Mouse (Mus musculus) right cerebral cortex, postnatal 36 days (tissue): ENCODE measurements around the gene Gpr27.
A peak's percentile ranks its signal among the peaks of the same experiment; 100 is the strongest.

Source experiments
- DNase-seq, 2 experiments: peaks; one replicate each; pipeline ENCODE4 v3.0.0; 2022; ENCODE audit warnings: low spot score in 2 of 2, mixed read lengths in 1 of 2

Gene Gpr27

DNA sequence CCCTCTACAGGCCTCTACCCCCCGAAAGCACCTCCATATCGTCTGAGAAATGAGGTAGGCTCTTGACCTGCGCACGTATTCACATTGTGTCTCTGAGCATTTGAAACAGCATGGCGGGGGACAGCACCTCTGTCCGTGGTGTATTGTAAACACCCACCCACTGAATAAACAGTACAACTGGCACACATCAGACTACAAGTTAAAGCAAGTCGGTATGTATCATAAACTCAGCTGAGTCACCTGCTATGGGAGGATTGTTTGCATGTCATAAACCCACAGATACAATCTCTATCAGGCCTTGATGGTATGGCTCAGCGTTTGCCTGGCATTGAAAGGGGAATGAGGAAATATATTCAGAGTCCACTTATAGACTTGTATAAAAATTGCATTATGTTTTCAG lies 15.2 kb upstream of the Gpr27 start:
- DNase-seq: no peak

DNA sequence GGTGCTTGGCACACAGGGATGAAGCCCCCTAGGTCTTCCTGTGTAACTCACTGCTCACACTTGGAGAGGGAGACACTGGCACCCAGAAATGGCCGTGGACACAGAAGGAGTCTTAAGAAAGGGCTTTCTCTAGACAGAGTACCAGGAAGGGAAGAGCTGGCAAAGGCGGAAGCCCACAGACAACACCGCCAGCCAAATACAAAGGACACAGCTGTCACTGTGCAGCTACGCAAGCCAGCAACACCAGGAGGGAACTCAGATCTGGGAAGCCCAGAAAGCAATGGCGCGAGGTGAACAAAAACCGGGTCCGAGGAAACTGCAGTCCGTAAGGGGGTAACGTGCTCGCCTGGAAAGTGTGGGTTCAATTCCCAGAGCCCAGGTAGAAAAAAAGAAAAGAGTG lies 14.4 kb upstream of the Gpr27 start:
- no peak for DNase-seq

DNA sequence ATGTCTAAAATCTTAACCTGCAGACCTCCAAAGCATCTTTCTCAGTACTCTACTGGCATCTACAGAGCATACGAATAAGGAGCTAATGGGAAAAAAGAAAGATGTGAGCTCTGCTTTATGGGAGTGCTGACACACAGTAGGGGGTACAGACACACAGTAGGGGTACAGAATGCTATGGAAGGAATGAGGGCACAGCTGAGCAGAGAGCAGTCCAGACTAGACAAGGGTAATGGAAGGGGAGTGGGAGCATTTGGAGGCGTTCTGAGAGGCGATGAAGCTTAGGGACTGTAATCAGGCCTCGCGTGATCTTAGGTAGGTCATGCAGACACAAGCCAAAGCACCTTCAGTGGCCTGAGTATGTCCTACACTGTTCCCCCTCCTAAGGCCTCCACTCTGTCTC lies 8.5 kb upstream of the Gpr27 start:
- DNase-seq: no peak

DNA sequence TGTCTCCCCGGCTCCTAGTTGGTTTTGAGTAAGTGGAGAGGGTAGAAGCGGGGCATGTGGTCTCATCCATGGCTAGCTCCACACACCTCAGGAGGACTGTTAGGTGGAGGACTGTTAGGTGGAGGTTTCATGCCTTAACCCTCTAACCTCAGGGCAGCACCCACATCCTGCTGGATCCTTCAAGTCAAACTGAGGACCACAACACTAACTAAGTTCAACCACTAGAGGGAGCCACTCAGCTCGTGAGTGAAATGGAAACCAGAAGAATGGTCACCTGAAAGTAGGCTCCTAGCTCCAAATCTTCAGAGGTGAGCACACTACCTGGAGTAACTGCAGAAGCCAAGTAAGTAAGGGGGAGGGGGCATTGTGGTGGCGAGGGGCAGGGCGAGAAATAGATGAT lies 7.6 kb upstream of the Gpr27 start:
- no peak for DNase-seq

DNA sequence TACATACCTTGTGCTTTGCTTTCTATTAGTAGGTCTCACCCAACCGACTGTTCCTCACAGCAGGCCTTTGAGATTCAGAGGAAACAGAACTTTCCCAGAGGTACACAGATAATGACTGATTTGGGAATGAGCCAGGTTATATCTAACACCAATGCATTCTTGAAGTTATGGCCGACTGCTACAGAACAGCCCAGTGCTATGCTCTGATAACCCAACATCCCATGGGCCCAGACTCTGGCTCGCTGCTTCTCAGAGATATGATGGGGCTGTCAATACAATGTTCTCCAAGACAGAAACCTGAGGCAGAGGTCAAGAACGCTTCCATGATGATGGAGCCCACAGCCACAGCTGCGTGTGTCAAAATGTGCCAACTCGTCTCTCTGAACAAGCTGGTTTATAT lies 4.0 kb upstream of the Gpr27 start:
- no peak for DNase-seq

GRCm38 (mm10) chr6:99691666-99692205 lies 743 bp upstream of the Gpr27 start:
- no peak for DNase-seq

GRCm38 (mm10) chr6:99692916-99693841 lies 700 bp downstream of the Gpr27 start:
- DNase-seq: peak in 1 of 2 experiments; percentile 16

- no peak for DNase-seq
Observed at GRCm38 (mm10) chr6:99700484-99700883, 8.0 kb downstream of the Gpr27 start.

DNA sequence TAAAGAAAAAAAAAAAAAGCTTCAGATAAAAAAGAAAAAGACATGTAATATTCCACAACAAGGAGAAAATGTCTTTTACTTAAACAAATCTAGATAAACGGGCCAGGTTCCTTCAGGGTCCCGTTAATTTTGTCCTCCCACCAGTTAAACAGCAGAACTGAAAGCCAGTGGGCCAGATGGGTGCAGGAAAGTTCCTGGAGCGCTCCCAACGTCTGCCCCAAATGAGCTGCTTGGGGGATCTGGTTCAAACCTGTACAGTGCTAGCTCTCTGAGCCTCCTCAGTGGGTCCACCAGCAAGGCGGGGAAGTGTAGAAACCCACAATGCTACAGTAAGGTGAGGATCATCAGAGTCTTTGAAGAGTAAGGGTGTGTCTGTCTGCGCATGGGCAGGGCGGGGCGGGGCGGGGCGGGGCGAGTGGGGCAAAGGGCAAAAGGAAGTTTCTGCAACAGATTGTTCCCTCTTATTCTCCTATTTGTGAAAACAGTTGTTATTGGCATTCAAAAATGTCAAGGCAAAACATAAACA lies 19.2 kb downstream of the Gpr27 start:
- no peak for DNase-seq

GRCm38 (mm10) chr6:99713256-99713655 lies 20.8 kb downstream of the Gpr27 start:
- no peak for DNase-seq

DNA sequence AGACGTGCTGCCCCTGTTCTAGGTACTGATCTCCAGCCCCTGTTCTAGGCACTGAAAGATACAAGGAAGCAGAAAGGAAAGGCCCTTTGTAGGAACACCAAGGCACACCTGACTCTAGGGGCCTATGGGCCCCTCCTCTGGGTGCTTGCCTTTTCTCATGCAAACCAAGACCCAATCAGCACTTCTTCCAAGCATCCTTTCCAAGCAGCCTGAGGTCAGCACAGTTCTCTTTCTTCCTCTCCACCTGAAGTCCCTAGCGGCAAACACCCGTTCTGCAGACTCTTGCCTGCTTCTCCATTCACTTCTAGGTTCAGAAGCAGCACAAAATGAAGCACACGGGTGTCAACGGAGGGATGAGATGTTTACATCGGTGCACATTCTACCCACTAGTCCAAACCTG lies 22.7 kb downstream of the Gpr27 start:
- DNase-seq: no peak

GRCm38 (mm10) chr6:99715913-99716312 lies 23.4 kb downstream of the Gpr27 start:
- no peak for DNase-seq

GRCm38 (mm10) chr6:99721032-99721431 lies 28.6 kb downstream of the Gpr27 start:
- DNase-seq: no peak

DNA sequence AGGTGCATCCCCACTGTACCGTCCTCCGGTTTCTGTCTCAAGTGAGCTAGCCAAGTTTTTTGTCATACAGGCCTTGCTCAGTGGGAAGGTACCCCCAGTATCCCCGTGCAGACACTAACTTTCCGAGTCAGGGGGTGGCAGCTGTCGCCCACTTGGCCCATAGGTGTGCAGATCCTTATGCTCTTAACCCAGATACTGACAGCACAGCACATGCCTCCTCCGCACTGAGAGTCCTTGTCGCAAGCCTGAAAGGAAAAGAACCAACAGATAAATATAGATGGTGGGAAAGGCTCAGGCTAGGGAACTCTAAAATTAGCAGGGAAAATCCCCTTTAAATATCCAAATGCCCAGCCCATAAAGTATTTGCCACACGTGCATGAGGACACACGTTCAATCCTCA lies 29.9 kb downstream of the Gpr27 start:
- DNase-seq: no peak

DNA sequence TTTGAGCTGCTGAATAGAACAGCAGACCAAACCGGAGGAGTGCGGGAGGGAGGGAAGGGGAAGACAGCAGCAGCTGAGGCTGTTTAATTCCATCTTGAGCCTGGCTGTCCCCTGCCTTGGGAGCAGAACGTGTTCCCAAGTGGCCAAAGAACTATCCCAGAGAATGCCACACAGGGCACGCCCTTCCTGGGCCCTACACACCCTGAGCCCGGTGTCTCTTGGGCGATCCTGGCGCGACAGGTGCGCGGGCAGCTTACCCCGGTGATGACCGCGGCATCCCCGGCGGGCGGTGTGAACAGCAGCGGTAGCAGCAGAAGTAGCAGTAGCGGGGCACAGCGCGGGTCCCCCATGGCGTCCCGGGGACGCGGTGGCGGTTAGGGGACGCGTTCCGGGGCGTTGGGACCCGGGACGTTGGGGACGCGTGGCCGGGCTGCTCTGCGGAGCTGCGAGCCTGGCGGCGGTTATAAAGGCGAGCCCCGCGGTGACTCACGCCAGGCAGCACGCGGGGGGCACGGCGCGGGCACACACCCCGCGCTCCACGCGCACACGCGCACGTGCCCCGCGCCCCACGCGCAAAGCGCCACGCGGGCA lies 33.6 kb downstream of the Gpr27 start, which contains the start of gene Prok2:
Gene Prok2, minus strand, starts transcription at position 422 of the 591 bp plus-strand sequence.
- no peak for DNase-seq

- no peak for DNase-seq
Observed at GRCm38 (mm10) chr6:99726576-99727303, 34.3 kb downstream of the Gpr27 start.

GRCm38 (mm10) chr6:99729853-99730252 lies 37.4 kb downstream of the Gpr27 start:
- DNase-seq: no peak

- no peak for DNase-seq
Observed at GRCm38 (mm10) chr6:99731926-99732325, 39.4 kb downstream of the Gpr27 start.

GRCm38 (mm10) chr6:99732673-99733072 lies 40.2 kb downstream of the Gpr27 start:
- DNase-seq: no peak

GRCm38 (mm10) chr6:99734666-99735065 lies 42.2 kb downstream of the Gpr27 start:
- DNase-seq: no peak

GRCm38 (mm10) chr6:99742866-99743265 lies 50.4 kb downstream of the Gpr27 start:
- peak in 1 of 2 experiments; percentile 14 for DNase-seq
